Mouse (Mus musculus) Muller cell, postnatal 12 days (primary cell): Measurements from ENCODE around the gene Foxp1.
A peak's percentile ranks its signal among the peaks of the same experiment; 100 is the strongest.

ENCODE experiments used
- DNase-seq: peaks from one replicate; pipeline ENCODE4 v3.0.0-alpha.2; 2015; ENCODE audit errors: inconsistent ontology term

Gene Foxp1

DNA sequence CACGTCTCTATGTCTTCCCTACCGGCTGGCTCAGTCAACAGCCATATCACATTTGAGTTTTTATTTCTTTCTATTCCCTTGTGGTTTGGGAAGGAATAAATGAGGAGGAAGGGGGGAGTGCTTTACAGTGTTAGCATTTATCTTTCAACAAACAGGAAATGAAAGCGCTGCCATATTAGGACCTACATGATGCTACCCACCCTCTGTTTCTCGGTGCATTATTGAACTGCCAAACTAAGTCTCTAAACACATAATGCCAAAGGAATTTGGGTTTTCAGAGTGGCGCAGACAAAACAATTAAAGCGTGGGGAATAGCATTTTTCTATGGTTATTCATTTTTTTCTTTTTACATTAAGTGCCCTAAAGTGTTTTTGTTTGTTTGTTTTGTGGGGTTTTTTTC lies 566.8 kb downstream of the Foxp1 start:
- DNase-seq, result peak; percentile 71

- DNase-seq, result no peak
These were observed 568.1 kb downstream of the Foxp1 start for GRCm38 (mm10) chr6:98954439-98954838.

DNA sequence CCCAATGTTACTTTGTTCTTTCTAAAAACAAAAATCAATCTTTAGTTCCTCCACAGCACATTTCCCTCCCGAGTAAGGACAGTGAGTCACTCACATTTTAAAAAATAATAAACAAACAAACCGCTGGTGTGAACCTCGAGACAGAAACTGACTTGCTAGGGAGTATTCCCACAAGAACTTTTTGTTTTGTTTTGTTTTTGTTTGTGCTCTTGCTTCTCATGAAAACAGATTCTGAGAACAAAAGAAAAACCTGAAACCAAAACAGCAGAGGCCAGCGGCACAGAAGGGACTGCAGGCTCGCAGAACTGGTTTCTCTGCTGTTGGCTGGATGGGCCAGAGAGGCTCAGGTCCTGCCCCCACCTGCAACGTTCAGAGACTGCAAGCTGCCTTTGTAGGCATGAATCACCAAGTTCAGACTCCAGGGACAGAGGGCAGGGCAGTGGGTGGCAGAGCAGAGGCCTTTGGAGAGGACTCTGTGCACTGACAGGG lies 572.8 kb downstream of the Foxp1 start:
- DNase-seq, result peak; percentile 43

DNA sequence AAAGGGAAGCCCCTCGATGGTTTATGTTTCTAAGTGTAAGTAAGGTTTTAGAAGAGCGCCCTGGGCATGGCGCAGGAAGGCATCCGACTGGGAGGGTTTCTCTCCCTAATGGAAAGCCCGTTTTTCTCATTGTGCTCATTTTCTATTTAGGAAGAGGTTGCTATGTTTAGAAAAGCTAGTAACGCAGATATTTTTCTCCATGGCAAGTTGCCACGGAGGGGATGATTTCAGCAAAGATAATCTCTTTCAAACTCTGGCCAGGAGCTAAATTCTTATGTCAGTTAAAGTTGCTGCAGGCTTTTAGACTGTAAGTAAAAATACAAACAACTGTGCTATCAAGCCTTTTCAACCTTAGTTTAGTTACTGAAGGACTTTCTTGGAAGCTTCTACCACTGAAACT lies 573.2 kb downstream of the Foxp1 start:
- DNase-seq, result peak; percentile 31

GRCm38 (mm10) chr6:98948153-98949141 lies 574.1 kb downstream of the Foxp1 start:
- peak; percentile 92 for DNase-seq

GRCm38 (mm10) chr6:98947486-98948152 lies 574.9 kb downstream of the Foxp1 start:
- DNase-seq, result no peak

GRCm38 (mm10) chr6:98946731-98947130 lies 575.8 kb downstream of the Foxp1 start:
- DNase-seq, result no peak

GRCm38 (mm10) chr6:98945496-98946412 lies 576.8 kb downstream of the Foxp1 start:
- DNase-seq, result no peak

GRCm38 (mm10) chr6:98938348-98938747 lies 584.2 kb downstream of the Foxp1 start:
- DNase-seq, result no peak

GRCm38 (mm10) chr6:98937513-98937912 lies 585.0 kb downstream of the Foxp1 start:
- no peak for DNase-seq

GRCm38 (mm10) chr6:98936377-98936776 lies 586.1 kb downstream of the Foxp1 start:
- DNase-seq, result peak; percentile 57

DNA sequence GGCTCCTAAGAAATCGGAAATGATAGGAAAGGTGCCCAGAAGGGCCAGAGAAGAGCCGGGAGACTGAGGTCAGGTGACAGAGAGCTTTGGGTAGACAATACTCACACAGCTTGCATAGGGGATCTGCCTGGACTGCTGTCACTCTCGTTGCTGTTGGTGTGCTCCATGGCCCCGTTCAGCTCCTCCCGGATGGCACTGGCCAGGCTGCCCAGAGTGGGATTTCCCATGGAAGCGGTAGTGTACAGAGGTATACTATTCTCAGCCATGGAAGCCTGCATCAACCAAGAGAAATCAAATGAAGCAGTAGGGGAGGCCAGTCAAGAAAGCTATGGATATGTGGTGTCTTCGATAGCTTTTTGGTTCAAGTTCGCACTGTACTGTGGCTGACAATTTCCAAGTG lies 587.4 kb downstream of the Foxp1 start:
- DNase-seq, result no peak

DNA sequence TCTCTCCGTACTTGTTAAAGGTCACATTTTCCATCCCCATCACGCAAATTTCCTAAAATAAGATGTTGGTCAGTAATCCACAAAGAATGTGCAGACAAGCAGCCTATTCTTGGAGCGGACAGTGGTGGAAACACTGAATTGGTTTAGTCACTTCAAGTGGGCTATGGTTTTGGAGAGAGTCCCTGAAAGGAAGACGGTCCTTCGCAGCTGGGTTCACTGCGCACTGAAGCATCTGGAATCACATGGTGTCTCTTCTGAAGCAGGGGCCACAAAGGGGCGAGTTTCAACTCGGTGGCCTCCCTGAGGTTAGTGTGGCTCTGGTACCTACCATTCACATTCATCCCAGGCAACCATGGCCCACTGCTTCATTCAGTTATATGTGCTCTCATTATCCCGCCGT lies 588.1 kb downstream of the Foxp1 start:
- DNase-seq, result no peak

DNA sequence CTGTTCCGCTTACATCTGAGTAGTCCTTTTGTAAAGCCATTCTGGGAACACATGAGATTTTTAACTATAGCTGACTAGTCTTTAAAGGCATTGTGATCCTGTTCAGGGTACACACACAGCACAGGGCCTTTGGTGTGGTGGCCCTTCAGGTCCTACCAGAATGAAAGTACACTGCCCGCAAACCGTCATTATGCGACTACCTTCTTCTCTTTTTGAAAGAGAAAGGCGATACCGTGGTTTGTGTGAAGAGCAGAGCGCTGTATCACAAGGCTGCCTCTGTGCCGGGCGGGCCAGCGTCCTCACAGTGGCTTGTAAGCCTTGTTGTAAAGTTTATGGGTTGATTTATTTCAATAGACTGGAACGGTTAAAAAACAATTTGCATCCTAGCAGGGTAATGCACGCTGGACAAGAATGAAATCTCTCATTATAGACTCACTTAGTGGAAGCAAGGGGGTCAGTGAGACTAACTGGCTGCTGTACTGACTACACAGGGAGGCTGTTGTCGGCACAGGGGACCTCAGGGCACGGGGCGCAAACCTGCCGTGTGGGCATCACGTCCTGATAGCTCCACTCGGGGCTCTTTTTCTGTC lies 589.3 kb downstream of the Foxp1 start:
- no peak for DNase-seq

GRCm38 (mm10) chr6:98931881-98932540 lies 590.5 kb downstream of the Foxp1 start:
- no peak for DNase-seq

DNA sequence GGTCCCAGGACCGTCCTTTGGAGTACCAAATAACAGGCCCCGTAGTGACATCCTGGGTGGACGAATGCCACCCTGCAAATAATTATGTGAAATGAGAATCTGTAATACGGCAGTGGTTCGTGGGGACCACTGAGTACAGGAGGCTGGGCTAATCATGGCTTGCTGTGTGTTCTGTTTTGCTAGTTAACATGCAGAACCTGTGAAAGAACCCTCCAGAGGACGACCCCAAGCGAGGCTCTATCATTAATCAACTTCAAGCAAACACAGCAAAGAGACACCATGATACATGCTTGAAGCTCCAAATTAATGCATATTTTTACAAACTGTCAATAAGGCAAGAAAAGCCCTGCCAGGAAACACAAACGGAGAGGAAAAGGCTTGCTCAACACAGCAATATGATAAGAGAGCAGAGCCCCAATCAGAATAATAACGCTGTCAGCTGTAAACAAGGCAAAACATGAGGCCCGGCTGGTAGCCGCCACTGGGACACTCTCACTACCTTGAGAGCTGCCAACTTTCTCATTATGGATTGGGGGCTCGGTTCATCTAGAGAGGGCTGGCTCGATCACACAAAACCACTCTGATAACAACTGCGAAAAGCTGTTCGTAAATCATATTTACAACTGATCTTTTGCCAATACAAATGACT lies 591.7 kb downstream of the Foxp1 start:
- no peak for DNase-seq

DNA sequence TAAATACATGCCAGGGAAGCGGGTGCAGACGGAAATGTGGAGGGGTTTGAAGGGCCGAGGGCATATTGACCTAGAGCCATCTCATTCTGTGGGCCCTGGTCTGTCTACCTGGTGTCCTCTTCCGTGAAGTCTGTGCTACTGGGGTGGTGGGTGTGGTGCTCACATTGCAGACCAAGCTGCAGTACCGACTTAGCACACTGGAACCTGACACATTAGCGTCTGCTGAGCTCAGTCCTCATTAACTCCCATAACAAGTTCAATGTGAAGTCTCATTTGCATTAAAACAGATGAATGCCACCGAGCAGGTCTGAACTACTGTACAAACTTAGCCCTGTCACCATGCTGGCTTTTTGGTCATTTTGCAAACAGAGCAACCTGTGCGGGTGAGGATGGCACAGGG lies 594.2 kb downstream of the Foxp1 start:
- DNase-seq, result no peak

GRCm38 (mm10) chr6:98901259-98901658 lies 621.3 kb downstream of the Foxp1 start:
- peak; percentile 79 for DNase-seq

GRCm38 (mm10) chr6:98878208-98878607 lies 644.3 kb downstream of the Foxp1 start:
- DNase-seq, result no peak

DNA sequence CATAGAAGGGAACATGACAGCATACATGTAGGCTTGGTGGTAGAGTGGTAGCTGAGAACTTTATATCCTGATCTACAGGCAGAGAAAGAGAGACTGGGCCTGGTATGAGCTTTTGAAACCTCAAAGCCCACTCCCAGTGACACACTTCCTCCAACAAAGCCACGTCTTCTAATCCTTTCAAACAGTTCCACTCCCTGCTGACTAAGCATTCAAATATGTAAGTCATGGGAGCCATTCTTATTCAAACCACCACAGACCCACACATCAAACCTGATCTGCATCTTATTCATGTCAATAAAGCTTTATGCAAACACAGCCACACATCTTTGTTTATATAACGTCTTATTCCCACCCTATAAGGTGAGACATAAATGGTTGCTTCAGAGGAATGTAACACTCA lies 646.1 kb downstream of the Foxp1 start:
- no peak for DNase-seq
